Mouse (Mus musculus): ENCODE results near the gene Celf2.

- TF ChIP-seq CTCF (IDR thresholded peaks at IDR 0.05; ENCODE audit: borderline replicate concordance, insufficient read depth, low read depth, low read length), result no peak
- TF ChIP-seq POLR2A (IDR thresholded peaks at IDR 0.05; ENCODE audit: borderline replicate concordance, insufficient read depth, low read length), result no peak
Observed at GRCm38 (mm10) chr2:6505979-6506811, 1003.2 kb downstream of the Celf2 start.

Data from cerebellum, adult 2 months (tissue).